ENCODE assay signal across 8 mouse cellular contexts in the genomic region with DNA sequence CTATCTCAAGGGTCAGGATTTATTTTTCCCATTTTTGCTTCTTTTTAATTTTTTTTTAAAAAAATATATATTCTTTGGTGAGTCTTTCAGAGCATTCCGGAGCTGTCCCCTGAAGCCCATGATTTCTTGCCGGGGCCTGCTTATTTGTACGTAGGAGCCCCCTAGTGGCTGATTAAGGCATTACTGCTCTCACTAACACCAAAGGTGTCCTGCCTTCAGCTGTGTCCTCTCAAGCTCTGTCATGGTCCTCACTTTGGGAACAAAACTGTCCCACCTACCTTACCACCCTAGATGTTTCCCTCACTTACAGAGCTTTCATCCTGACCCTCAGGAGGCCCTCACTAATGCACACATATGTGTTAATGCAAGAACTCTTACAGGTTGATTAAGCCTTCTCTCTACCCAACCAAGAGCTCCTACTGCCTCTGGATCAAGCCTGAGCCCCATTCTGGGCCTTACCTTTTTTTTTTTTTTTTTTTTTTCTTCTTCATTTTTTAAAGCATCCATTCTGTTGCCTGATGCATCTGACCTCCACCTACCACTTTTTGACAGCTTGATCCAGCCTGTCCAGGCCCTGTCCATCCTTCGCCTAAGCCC. TPM values are rescaled to one million over a fixed set of nuclear protein-coding genes. Genes with fewer than 3 reads are reported as not detected.
DNase-seq lines count a peak whose midpoint lies in the region; ATAC-seq and TF ChIP-seq lines count a peak whose summit lies in the region.

No protein-coding gene starts in this region.

- DNase-seq in G1E (ENCODE audit: low spot score): peak; percentile 61
- peak; percentile 89 for DNase-seq in cerebellum, adult 18-20 months
- DNase-seq in hindbrain, embryonic 11.5 days (ENCODE audit: low spot score): peak; percentile 90
- peak; percentile 92 for DNase-seq in layer of hippocampus, adult 9-10 months (ENCODE audit: low spot score)
- DNase-seq in lung, postnatal 10 days: peak; percentile 90
- DNase-seq in retina, adult 2 months (ENCODE audit: low read depth, low spot score): peak; percentile 69
- DNase-seq in thymus, postnatal 25 days: peak; percentile 79

- TF ChIP-seq CTCF in G1E (IDR thresholded peaks at IDR 0.05; ENCODE audit: low read depth, low read length): peak; percentile 78

- no peaks in the 10 kb centered on the region for H3K36me3 ChIP-seq in G1E (replicated peaks)
- no peaks in the 10 kb centered on the region for H3K36me3 ChIP-seq in hindbrain, embryonic 11.5 days (ENCODE audit: control insufficient read depth, insufficient read depth, low read length)

- no peak overlapping the region for H3K9ac ChIP-seq in hindbrain, embryonic 11.5 days (ENCODE audit: low read depth, low read length)

- WGBS in hindbrain, embryonic 11.5 days: 28% methylated on average over 4 of the region's 4 CpGs

- peaks cover 37% of the 10 kb centered on the region for H3K27me3 ChIP-seq in G1E (ENCODE audit: insufficient read depth, low read length)
- H3K27me3 ChIP-seq in hindbrain, embryonic 11.5 days (ENCODE audit: control insufficient read depth, insufficient read depth, low read length): no peaks in the 10 kb centered on the region

- peak; percentile 28; the same call in 1 of the 2 replicates for ATAC-seq in G1E (ENCODE audit: extremely low read depth, insufficient number of reproducible peaks, low FRiP score, poor library complexity, severe bottlenecking)
- peak; percentile 68 for ATAC-seq in frontal cortex, adult (ENCODE audit: low TSS enrichment)
- ATAC-seq in hindbrain, embryonic 11.5 days (ENCODE audit: low FRiP score): no peak

- H3K4me3 ChIP-seq in G1E (ENCODE audit: low read depth, low read length): no peak overlapping the region
- H3K4me3 ChIP-seq in hindbrain, embryonic 11.5 days (ENCODE audit: low read depth, low read length): no peak overlapping the region

- H3K9me3 ChIP-seq in G1E (replicated peaks): no peaks in the 10 kb centered on the region
- H3K9me3 ChIP-seq in hindbrain, embryonic 11.5 days (ENCODE audit: control insufficient read depth, low read length): no peaks in the 10 kb centered on the region

- peaks cover 9% of the 10 kb centered on the region for H3K4me1 ChIP-seq in G1E (ENCODE audit: insufficient read depth, low read depth, low read length)
- peaks cover 4% of the 10 kb centered on the region; the same call in 1 of the 2 replicates for H3K4me1 ChIP-seq in hindbrain, embryonic 11.5 days (replicated peaks; ENCODE audit: control insufficient read depth, insufficient read depth, low read length)

- no peak overlapping the region for H3K4me2 ChIP-seq in hindbrain, embryonic 11.5 days (replicated peaks; ENCODE audit: low read depth, low read length)

- no peak overlapping the region for H3K27ac ChIP-seq in hindbrain, embryonic 11.5 days (ENCODE audit: low read depth, low read length)

RNA-seq across cellular contexts. Expression of a gene that starts 16.2 kb away (rescaled TPM):
- 0.73 and 1.3 TPM in 2 replicates for total RNA-seq in G1E (2014; fragmentation: Nextera tagmentation)
- 2.7 and 2.9 TPM in 2 replicates for total RNA-seq in G1E (2017)
- 2.9 and 3.0 TPM in 2 replicates for polyA plus RNA-seq in G1E (2012)
- 13.5 and 14.8 TPM in 2 replicates for polyA plus RNA-seq in hindbrain, embryonic 11.5 days (2014; fragmentation: Nextera tagmentation; extraction: Ambion mirVana)

RNA-seq across cellular contexts. Expression of a gene that starts 59.9 kb away (rescaled TPM):
- 36.7 and 47.0 TPM in 2 replicates for total RNA-seq in G1E (2014; fragmentation: Nextera tagmentation)
- total RNA-seq in G1E (2017): 32.5 and 36.2 TPM in 2 replicates
- 28.2 and 30.8 TPM in 2 replicates for polyA plus RNA-seq in G1E (2012)
- polyA plus RNA-seq in hindbrain, embryonic 11.5 days (2014; fragmentation: Nextera tagmentation; extraction: Ambion mirVana): 34.2 and 34.7 TPM in 2 replicates
